Mouse (Mus musculus): ENCODE data around the gene Slc25a26.

- TF ChIP-seq CTCF (IDR thresholded peaks at IDR 0.05; ENCODE audit: control insufficient read depth, insufficient read depth, insufficient replicate concordance, low read depth, low read length), result no peak
- no peak for TF ChIP-seq POLR2A (IDR thresholded peaks at IDR 0.05; ENCODE audit: control insufficient read depth, low read depth, low read length)
These were observed 8.7 kb downstream of the Slc25a26 start for GRCm38 (mm10) chr6:94508807-94509206.

Data from testis, adult 2 months (tissue).